Mouse (Mus musculus) gastrocnemius, postnatal 25 days (tissue): ENCODE data around the gene Atp1a3. TPM values are rescaled to one million over a fixed set of nuclear protein-coding genes. Genes with fewer than 3 reads are reported as not detected.

Experiments used
- DNase-seq: peaks from one replicate; pipeline ENCODE4 v3.0.0; 2022
- total RNA-seq, 2 experiments: library from RNA; stranded (reverse); gene quantifications; 1 replicate in 1 of 2; 2 replicates in 1 of 2; pipeline ENCODE4 v1.2.3; 2021

Gene Atp1a3
- total RNA-seq, 2 experiments from 2014 or later, result 0.46 TPM; not detected in 1

DNA sequence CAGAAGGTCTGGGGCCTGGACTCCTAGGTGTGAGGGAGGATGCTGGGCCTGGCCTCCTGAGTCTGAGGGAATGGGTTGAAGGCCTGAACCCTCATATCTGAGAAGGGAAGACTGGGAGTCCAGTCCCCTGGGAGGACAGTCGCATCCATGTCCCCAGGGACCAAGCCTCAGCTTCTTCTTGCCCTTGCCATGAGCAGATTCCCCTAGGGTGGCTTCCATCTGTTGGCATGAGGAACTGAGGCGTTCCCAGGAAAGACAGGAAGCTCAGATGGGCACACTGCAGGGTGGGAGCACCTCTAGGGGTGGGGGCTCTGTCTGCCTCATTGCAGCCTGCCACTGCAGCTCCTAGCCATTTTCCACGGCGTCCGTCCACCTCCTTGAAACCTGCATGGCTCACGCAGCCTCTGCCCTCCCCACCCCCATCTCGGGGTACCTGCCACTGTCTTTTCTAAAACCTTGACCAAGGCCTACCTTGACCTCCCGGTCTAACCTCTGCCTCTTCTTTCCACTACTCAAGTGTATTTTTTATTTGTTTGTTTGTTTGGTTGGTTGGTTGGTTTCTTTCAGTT is 1.9 kb downstream of the Atp1a3 start:
- DNase-seq, result no peak

DNA sequence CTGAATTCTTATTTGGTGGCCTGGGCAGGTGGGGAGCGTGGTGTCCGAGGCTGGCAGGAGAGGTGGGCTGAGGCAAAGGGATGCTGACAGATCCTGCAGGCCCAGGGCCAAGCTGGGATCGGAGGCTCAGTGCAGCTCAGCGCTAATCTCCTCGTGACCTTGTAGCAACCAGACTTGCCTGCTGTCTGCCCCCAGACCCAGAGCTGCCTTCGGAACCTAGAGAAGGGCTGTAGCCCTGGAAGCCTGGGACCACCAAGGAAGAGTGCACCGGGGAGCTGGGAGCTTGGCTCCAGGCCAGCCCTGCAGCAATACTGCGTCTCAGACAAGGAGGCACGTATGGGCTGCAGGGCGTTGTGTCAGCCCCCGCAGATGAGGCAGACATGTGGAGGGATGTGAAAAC is 2.5 kb downstream of the Atp1a3 start:
- DNase-seq, result no peak

DNA sequence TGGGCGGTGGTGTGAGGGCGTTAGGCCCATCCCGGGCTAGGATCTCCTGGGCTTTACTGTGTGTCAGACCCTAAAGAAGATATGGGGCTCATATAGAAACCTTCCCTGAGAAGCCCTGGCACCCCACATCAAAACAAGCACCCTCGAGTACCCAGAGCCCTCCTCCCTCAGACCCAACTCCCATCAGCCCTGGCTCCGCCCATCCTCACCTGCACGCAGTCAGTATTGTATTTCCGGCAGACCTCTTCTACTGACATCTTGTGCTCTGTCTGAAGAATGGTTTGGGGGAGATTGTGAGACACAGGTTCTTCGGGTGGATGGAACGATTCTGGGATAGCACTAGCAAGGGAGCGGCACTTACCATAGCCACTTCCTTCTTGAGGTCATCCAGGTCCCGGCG is 5.0 kb downstream of the Atp1a3 start:
- no peak for DNase-seq

GRCm38 (mm10) chr7:25000211-25000610 is 5.5 kb downstream of the Atp1a3 start:
- no peak for DNase-seq

- DNase-seq, result no peak
Measured at GRCm38 (mm10) chr7:24993081-24993480, 12.7 kb downstream of the Atp1a3 start.

GRCm38 (mm10) chr7:24990478-24990877 is 15.3 kb downstream of the Atp1a3 start:
- no peak for DNase-seq

DNA sequence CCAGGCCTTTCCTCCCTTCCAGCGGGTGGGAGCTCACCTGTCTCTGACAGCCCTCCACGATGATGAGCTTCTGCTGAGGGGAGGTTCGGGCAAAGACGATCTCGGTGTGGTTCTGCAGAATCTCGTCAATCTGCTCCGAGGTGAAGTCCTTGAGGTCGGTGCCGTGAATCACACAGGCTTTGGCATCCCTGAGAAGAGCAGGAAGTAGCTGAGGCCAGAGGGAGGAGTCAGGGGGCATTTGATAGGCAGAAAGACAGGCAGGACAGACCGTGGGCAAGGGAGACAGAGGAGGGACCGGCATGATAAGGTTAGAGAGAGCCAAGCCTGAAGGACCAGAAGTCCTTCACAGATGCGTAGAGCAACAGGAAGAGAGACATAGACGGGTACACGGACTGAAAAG is 17.8 kb downstream of the Atp1a3 start:
- no peak for DNase-seq

DNA sequence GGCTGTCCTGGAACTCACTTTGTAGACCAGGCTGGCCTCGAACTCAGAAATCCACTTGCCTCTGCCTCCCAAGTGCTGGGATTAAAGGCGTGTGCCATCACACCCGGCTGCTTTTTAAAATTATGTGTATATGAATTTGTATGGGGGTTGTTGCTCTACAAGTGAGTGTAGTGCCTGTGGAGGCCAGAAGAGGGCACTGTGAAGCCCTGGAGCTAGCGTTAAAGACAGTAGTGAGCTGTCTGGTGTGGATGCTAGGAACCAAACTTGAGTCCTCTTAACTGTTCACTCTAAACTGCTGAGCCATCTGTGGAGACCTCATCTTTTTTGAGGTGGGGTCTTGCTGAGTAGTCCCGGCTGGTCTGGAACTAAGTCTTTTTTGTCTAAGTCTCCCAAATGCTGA is 20.0 kb downstream of the Atp1a3 start:
- DNase-seq, result no peak

DNA sequence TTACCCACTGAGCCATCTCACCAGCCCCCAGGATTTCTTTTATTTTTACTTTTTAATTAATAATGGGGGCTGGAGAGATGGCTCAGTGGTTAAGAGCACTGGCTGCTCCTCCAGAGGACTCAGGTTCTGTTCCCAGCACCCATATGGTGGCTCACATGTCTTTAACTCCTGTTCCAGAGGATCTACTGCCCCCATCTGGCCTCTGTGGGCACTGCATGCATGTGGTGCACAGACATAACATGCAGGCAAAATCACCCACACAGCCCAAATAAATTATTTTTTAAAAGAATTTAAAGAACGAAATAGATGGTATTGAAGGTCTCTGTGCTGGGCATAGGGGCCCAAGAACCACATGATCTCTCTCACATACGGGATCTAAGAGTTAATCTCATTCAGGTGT is 21.5 kb downstream of the Atp1a3 start:
- DNase-seq, result no peak

DNA sequence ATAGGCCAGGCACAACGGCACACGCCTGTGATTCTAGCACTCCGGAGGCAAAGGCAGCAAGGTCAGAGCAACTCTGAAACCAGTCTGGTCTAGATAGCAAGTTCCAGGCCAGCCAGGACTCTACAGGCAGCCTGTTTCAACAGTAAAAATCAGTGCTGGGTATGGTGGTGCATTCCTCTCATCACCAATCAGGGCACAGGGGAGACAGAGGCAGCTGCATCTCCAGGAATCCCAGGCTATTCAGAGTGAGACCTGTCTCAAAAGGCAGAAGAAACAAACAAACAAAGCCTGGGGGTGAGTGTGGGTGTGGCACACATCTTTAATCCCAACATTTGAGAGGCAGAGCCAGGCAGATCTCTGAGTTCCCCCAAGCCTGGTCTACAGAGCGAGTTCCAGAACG is 22.4 kb downstream of the Atp1a3 start:
- DNase-seq, result no peak

DNA sequence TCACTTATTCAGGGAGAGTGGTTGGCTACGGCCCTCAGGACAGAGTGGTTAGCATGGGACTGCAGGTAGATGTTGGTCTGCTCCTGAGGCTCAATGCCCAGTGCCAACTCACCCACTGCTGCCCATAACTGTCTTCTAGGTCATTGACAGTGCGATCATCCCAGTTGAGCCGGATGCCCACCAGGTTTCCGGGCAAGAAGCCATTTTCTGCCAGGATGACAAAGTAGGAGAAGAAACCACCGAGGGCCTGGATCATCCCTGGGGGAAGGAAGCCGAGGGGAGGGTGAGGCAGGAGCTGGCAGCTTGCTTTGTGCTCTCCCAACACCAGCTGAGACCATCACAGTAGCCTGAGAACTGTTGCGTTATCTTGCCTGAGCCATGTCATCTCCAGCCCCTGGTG is 25.3 kb downstream of the Atp1a3 start:
- no peak for DNase-seq

GRCm38 (mm10) chr7:24978781-24979180 is 27.0 kb downstream of the Atp1a3 start:
- DNase-seq, result no peak

DNA sequence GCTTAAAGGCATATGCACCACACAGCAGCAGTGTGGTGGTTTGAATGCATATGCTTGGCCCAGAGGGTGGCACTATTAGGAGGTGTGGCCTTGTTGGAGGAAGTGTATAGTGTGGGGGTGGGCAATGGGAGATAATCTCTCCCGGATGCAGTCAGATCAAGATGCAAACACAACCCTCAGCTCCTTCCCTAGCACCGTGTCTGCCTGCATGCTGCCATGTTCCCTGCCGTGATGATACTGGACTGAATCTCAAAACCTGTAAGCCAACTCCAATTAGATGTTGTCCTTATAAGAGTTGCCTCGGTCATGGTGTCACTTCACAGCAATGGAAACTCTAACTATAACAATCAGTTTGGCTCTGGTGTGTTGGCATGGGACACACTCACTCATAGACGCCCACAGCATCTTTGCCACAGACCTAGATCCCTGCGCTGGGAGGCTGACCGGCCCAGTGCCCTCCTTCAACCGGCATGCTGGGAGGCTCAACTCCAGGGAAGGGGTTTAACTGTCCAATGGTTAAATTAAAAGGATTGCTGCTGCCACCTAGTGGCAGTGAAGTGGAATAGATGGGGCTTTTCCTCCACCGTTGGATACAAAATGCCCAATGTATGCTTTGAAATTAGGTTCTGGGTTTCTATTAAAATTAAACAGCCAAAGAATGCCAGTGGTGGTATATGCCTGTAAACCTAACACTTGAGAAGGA is 30.7 kb downstream of the Atp1a3 start:
- DNase-seq, result no peak

- no peak for DNase-seq
Measured at GRCm38 (mm10) chr7:24973902-24974301, 31.9 kb downstream of the Atp1a3 start.

DNA sequence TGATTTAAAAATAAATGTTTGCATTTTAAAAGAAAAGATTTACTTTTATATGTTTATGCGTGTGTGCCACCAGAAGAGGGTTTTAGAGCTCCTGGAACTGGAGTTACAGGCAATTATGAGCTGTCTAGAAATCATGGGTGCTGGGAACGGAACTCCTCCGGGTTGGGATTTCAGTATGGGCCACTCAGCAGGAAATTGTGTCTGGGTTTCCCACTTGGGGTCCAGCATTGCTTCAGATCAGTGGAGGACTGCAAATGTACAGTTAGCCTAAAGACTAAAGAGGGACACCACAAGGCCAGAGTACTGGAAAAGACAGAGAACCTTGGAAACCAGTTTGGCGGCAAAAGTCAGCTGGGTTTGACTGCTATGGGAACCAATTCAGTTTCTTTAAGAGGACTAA is 32.5 kb downstream of the Atp1a3 start:
- DNase-seq, result no peak

DNA sequence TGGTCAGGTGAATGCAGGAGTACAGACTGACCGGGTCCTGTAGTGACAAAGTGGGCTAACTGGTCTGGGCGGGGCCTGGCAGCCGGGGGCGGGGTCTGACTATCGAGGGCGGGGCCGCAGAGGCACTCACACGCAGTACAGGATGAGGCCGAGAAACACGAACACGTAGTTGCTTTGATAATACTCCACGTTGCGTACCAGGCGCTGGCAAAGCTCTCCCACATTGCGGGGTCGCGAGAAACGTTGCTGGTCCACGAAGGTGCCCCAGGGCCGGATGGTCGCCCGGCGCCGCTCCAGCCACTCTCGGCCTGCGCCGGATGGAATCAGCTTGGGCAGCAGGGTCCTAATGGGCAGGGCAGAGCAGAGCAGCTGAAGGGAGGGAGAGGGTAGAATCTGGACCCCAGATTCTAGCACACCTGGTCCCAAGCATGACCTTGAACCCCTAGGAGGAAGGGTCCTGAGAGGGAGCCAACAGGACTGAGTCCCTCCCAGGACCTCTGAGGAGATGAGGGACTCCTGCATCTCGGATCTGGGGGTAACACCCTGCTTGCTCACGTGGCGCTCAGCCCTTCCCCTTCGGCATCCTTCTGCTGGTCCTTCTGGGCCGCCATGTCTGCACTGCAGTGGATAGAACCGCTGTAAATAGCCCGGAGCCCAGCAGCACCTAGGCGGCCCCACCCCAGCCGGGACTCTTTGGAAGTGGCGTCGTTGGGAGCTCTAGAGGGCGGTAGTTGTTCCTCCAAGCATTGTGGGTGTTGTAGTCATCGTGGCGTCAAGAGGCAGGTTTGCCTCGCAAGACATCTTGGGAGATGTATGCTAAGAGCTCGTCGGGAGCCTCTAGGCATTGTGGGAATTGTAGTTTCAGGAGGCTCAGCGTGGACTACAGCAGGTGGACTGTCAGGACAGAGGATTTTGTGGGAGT is 33.5 kb downstream of the Atp1a3 start, which contains the start of gene Rabac1:
Gene Rabac1 (minus strand): TSS at position 783 of the 922 bp plus-strand sequence.
- peak; percentile 93 for DNase-seq

DNA sequence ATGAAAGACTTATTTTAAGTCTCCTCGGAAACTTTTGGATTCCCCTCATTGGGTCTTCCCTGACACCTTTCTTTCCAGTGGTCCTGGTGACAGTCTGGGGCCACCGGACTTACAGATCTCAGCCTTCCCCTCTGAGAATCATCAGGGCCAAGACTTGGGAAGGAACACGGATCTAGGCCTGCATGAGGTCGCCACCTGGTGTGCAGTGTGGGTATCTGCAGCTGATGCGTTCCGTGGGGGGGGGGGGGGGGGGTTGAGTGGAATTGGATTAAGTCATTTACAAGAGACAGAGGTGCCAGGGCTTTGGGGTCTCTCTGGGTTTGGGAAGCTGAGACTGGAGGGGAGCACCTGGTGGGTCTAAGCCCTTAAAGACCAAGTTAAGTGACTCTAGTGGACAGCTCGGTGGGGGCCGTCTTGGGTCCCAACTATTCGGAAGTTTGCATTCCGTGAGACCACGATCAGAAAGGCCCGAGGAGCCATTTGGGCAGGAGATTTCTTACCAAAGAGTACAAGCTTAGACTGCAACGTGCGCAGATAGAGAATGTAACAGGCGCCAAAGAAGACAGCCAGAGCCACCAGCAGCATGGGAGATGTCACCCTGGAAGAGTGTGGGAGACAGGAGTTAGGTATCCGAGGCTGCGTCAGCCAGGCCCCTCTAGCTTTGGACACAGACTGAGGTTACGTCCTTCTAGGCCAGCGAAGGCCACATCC is 34.3 kb downstream of the Atp1a3 start:
- no peak for DNase-seq

DNA sequence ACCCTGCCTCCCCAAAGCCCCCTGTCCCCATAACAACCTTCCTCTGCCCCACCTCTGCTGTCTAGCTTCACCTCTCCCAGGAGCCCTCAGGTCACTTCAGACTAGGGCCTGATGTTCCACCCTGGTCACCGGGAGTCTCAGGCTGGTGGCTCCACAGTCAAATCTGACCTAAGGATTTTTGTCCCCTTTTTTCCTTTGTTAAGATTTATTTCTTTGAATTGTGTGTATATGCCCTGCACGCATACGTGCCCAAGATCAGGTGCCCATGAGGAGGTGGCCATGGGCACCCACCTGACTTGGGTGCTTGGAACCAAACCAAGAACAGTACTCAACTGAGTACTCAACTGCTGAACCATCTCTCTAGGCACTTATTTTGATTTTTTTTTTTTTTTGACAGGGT is 35.4 kb downstream of the Atp1a3 start:
- no peak for DNase-seq

- no peak for DNase-seq
Measured at GRCm38 (mm10) chr7:24969805-24970204, 36.0 kb downstream of the Atp1a3 start.

GRCm38 (mm10) chr7:24968463-24968862 is 37.3 kb downstream of the Atp1a3 start:
- no peak for DNase-seq

DNA sequence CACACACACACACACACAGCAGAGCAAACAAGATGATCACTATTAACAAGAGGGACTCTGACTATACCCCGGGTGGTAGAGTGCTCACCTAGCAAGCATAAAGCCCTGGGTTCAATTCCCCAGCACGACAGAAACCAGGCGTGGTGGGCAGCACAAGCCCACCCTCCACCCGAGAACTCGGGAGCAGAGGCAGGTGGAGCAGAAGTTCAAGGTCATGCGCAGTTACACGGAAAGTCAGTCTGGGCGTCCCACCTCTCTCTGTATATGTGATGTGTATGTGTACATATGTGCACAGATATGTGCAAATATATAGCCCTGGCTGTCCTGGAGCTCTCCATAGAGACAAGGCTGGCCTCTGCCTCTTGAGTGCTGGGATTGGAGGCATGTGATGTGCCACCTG is 37.8 kb downstream of the Atp1a3 start:
- DNase-seq, result no peak

DNA sequence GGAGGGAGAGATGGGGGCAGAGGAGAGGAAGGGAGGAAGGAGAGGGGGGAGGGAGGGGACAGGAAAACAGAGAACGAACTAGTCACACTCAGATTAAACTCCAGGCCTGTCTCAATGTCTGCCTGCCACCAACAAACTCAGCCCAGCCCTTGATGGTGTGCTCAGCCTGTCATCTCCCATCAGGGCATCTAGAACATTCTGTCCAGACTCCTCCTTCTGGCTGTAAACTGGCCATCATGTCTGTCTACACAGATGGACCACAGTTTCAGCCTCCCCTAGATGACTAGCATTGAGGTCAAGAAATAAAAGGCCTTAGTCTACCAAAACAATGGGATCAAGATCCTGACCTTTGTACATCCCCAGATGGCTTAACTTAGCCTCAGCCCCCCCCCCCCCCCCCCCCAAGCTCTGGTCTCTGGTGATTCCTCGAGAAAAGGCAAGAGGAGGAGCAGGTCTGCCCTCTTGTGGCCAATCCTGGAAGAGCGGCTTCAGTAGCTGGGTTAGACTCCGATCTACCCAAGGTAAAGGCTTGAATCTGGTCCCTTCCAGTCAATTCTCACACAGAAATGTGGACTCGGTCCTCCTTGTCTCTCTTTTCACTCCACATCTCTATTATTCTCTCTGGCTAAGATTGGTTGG is 40.7 kb downstream of the Atp1a3 start:
- peak; percentile 66 for DNase-seq
